Mouse (Mus musculus) stomach, embryonic 14.5 days (tissue): Measurements from ENCODE around the gene Gper1. TPM values are rescaled to one million over a fixed set of nuclear protein-coding genes. Genes with fewer than 3 reads are reported as not detected.

Source experiments
- ATAC-seq: fragments of 200-750 bp; cut with Nextera tagmentation; 2 replicates; pipeline ENCODE4 v1.8.0; 2017; ENCODE audit warnings: low read depth, moderate TSS enrichment; ENCODE audit not compliant: insufficient number of reproducible peaks, insufficient read depth, low FRiP score
- H3K27ac ChIP-seq: fragments of 300-500 bp; sonication (generic); 2 replicates; pipeline ENCODE4 v1.5.1; 2014; ENCODE audit warnings: mild to moderate bottlenecking, low read length, moderate library complexity, mixed read lengths
- H3K27me3 ChIP-seq: fragments of 300-500 bp; sonication (generic); 2 replicates; pipeline ENCODE4 v1.6.1; 2014; ENCODE audit warnings: low read length, control low read depth, mixed read lengths; ENCODE audit not compliant: control insufficient read depth, insufficient read depth
- H3K36me3 ChIP-seq: fragments of 300-500 bp; sonication (generic); 2 replicates; pipeline ENCODE4 v1.6.1; 2014; ENCODE audit warnings: mild to moderate bottlenecking, control low read depth, low read length, moderate library complexity, mixed read lengths; ENCODE audit not compliant: control insufficient read depth, insufficient read depth
- H3K4me1 ChIP-seq: fragments of 300-500 bp; sonication (generic); 2 replicates; pipeline ENCODE4 v1.6.1; 2014; ENCODE audit warnings: low read length, control low read depth, mixed read lengths; ENCODE audit not compliant: control insufficient read depth, insufficient read depth
- H3K4me2 ChIP-seq: fragments of 300-500 bp; sonication (generic); replicated peaks from 2 replicates; pipeline ENCODE4 v1.6.1; 2014; ENCODE audit warnings: low read depth, low read length, control low read depth
- H3K4me3 ChIP-seq: fragments of 300-500 bp; sonication (generic); 2 replicates; pipeline ENCODE4 v1.5.1; 2014; ENCODE audit warnings: low read depth, low read length, control low read depth
- H3K9ac ChIP-seq: fragments of 300-500 bp; sonication (generic); replicated peaks from 2 replicates; pipeline ENCODE4 v1.6.1; 2014; ENCODE audit warnings: low read depth, mild to moderate bottlenecking, control low read depth, low read length, moderate library complexity, mixed read lengths
- H3K9me3 ChIP-seq: fragments of 300-500 bp; sonication (generic); 2 replicates; pipeline ENCODE4 v1.6.1; 2016; ENCODE audit warnings: low read depth, low read length, control low read depth; ENCODE audit not compliant: control insufficient read depth
- whole genome bisulfite sequencing: fragments of 180-500 bp; shearing (Covaris S2); extraction: QIAGEN DNeasy Blood & Tissue Kit; methylation state at CpG from one replicate; pipeline ENCODE4 v1.1.7; 2014; 5-methylcytosine and 5-hydroxymethylcytosine counted together
- polyA plus RNA-seq: library from polyadenylated mRNA; unstranded; fragments of >200 nt; fragmentation: Nextera tagmentation; extraction: Ambion mirVana; gene quantifications from 2 replicates; pipeline ENCODE4 v1.2.1, GENCODE M21; 2014

The Gper1 gene
- polyA plus RNA-seq, 1 experiment from 2014 or later = 3.3 TPM

- ATAC-seq = no peak
- Histone ChIP-seq H3K4me2 (no peak overlapping the region), H3K4me1 (peaks cover 8% of the 10 kb centered on the region), H3K9me3 (no peaks in the 10 kb centered on the region), H3K36me3 (no peaks in the 10 kb centered on the region; the same call in 1 of the 2 replicates), H3K9ac (no peak overlapping the region), H3K4me3 (no peak overlapping the region), H3K27me3 (no peaks in the 10 kb centered on the region), H3K27ac (no peak overlapping the region; the same call in 1 of the 2 replicates)
- 36% methylated on average over 4 of the region's 4 CpGs for WGBS
Observed at GRCm38 (mm10) chr5:139449926-139450325, 27.0 kb downstream of the Gper1 start.

DNA sequence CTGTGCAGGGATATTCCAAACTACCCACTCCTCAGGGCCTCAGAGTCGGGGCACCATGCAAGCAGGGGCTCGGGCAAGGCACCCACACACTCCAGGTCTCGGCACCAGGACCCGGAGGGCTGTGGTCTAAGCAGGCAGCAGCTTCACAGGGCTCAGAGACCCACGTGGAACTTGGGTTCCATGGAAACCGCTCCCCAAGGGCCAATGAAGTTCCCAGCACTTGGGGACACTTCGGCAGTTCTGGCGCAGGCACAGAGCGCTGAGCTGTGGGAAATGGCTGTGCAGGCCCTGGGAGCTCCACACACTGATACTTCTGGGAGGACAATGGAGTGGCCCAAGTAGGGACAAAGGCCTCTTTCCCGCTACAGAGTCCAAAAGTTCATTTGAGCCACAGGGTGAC is 30.1 kb downstream of the Gper1 start:
- Histone ChIP-seq H3K9me3 (no peaks in the 10 kb centered on the region), H3K4me3 (no peak overlapping the region), H3K4me2 (no peak overlapping the region), H3K27ac (no peak overlapping the region), H3K9ac (no peak overlapping the region), H3K27me3 (no peaks in the 10 kb centered on the region), H3K36me3 (peaks cover 3% of the 10 kb centered on the region; the same call in 1 of the 2 replicates), H3K4me1 (peaks cover 8% of the 10 kb centered on the region; the same call in 1 of the 2 replicates)
- WGBS = 89% methylated on average over 10 of the region's 10 CpGs
- ATAC-seq = no peak

DNA sequence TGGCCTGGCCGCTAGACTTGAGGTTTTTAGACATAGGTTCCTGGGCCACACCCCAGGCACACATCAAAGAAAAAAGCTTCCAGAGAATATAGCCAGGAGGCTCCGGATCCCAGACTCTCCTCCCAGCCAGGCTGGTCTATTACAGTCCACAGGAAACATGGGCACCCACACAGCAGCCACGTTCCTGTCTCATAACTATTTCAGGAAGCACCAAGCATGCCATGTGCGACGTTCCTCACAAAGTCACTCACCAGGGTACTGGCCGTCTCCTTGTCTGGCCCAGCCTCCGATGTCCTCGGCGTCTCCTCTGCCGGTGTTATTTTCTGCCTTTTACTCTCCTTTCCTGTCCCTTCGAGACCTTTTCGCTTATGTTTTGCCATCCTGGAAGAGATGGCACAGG is 32.2 kb downstream of the Gper1 start:
- Histone ChIP-seq H3K4me2 (no peak overlapping the region), H3K27ac (no peak overlapping the region), H3K27me3 (no peaks in the 10 kb centered on the region), H3K4me3 (no peak overlapping the region), H3K36me3 (peaks cover 3% of the 10 kb centered on the region; the same call in 1 of the 2 replicates), H3K9me3 (no peaks in the 10 kb centered on the region), H3K4me1 (peaks cover 6% of the 10 kb centered on the region; the same call in 1 of the 2 replicates), H3K9ac (no peak overlapping the region)
- ATAC-seq = no peak
- 89% methylated on average over 12 of the region's 12 CpGs for WGBS

GRCm38 (mm10) chr5:139457241-139457640 is 34.3 kb downstream of the Gper1 start:
- Histone ChIP-seq H3K9me3 (no peaks in the 10 kb centered on the region), H3K9ac (no peak overlapping the region), H3K4me1 (peaks cover 6% of the 10 kb centered on the region; the same call in 1 of the 2 replicates), H3K4me2 (no peak overlapping the region), H3K36me3 (peaks cover 3% of the 10 kb centered on the region; the same call in 1 of the 2 replicates), H3K4me3 (no peak overlapping the region), H3K27me3 (no peaks in the 10 kb centered on the region), H3K27ac (peak overlapping the region; percentile 1; the same call in 1 of the 2 replicates)
- 67% methylated on average over 8 of the region's 8 CpGs for WGBS
- no peak for ATAC-seq

- ATAC-seq = no peak
- H3K4me2 ChIP-seq = peak overlapping the region; percentile 84
- H3K27me3 ChIP-seq = no peaks in the 10 kb centered on the region
- peak overlapping the region; percentile 66 for H3K4me3 ChIP-seq
- peak overlapping the region; percentile 40; the same call in 1 of the 2 replicates for H3K9ac ChIP-seq
- H3K9me3 ChIP-seq = no peaks in the 10 kb centered on the region
- no peak overlapping the region for H3K27ac ChIP-seq
- WGBS = 7% methylated on average over 10 of the region's 10 CpGs
- H3K4me1 ChIP-seq = peaks cover 3% of the 10 kb centered on the region; the same call in 1 of the 2 replicates
- H3K36me3 ChIP-seq = peaks cover 3% of the 10 kb centered on the region; the same call in 1 of the 2 replicates
Observed at GRCm38 (mm10) chr5:139459938-139460337, 37.0 kb downstream of the Gper1 start.

DNA sequence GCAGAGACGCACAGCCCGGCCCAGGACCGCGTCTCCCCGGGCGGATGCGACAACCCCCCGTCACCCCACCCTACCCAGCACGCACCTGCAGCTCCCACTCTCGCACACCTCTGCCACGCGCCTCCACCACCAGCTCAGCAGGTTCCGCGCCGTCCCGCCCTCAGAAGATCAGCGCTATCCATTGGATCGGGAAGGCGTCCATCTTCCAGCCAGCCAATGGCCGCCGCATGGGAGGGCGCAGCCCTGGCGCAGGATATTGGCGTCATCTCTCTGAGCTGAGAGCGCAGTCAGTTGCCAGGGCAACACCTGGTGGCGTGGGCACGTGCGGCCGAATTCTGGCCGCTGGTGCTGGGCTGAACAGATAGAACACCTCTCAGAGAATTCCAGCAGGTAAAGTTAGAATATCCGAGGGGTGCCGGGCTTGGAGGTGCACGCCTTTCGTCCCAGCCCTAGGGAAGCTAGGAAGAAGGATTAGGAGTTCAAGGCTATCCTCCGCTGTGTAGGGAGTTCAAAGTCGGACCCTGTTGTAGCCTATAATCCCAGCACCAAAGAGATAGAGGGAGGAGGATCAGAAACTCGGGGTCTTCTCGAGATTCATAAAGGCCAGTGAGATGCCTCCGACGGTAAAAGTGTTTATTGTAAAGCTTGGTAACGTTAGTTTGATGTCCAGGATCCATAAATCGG is 37.6 kb downstream of the Gper1 start, which contains the start of gene 3110082I17Rik:
TSS of gene 3110082I17Rik (minus strand) at position 144 of the 684 bp plus-strand sequence.
- peak within 1 kb of the TSS; percentile 84 for H3K4me2 ChIP-seq
- WGBS = 4% methylated on average over 42 of the region's 42 CpGs
- H3K36me3 ChIP-seq = 0 out of 2 replicates have a peak, but pooled peaks cover 2% of the 10 kb centered on the region
- no peak within 1 kb of the TSS for H3K27ac ChIP-seq
- H3K9ac ChIP-seq = peak within 1 kb of the TSS; percentile 40; the same call in 1 of the 2 replicates
- H3K4me3 ChIP-seq = peak within 1 kb of the TSS; percentile 66
- ATAC-seq = peak; percentile 98
- no peaks in the 10 kb centered on the region for H3K27me3 ChIP-seq
- peaks cover 3% of the 10 kb centered on the region; the same call in 1 of the 2 replicates for H3K4me1 ChIP-seq
- H3K9me3 ChIP-seq = no peaks in the 10 kb centered on the region

GRCm38 (mm10) chr5:139464874-139465273 is 41.9 kb downstream of the Gper1 start:
- no peak overlapping the region for H3K9ac ChIP-seq
- no peaks in the 10 kb centered on the region for H3K27me3 ChIP-seq
- H3K4me3 ChIP-seq = no peak overlapping the region
- no peak overlapping the region for H3K27ac ChIP-seq
- no peaks in the 10 kb centered on the region for H3K9me3 ChIP-seq
- 61% methylated on average over 4 of the region's 4 CpGs for WGBS
- H3K4me2 ChIP-seq = no peak overlapping the region
- ATAC-seq = no peak
- H3K36me3 ChIP-seq = no peaks in the 10 kb centered on the region
- H3K4me1 ChIP-seq = no peaks in the 10 kb centered on the region

DNA sequence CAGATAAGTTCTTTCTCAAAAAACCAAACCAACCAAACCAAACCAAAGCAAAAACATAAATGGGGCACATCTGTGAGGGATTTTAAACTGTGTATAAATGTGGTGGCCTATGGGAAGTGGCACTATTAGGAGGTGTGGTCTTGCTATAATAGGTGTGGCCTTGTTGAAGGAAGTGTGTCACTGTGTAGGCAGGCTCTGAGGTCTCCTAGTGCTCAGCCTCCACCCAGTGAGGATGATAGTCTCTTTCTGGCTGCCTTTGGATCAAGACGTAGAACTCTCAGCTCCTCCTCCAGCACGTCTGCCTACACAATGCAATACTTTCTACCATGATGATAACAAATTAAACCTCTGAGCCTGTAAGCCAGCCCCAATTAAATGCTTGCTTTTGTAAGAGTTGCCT is 43.4 kb downstream of the Gper1 start:
- no peaks in the 10 kb centered on the region for H3K27me3 ChIP-seq
- H3K9me3 ChIP-seq = no peaks in the 10 kb centered on the region
- ATAC-seq = no peak
- 70% methylated on average over 2 of the region's 2 CpGs for whole genome bisulfite sequencing
- H3K4me3 ChIP-seq = no peak overlapping the region
- H3K36me3 ChIP-seq = peaks cover 2% of the 10 kb centered on the region; the same call in 1 of the 2 replicates
- H3K27ac ChIP-seq = no peak overlapping the region
- H3K4me1 ChIP-seq = no peaks in the 10 kb centered on the region
- H3K9ac ChIP-seq = no peak overlapping the region
- no peak overlapping the region for H3K4me2 ChIP-seq
